Mouse (Mus musculus) MEL (cell line): ENCODE results near the gene Kcnt2. TPM values are rescaled to one million over a fixed set of nuclear protein-coding genes. Genes with fewer than 3 reads are reported as not detected.

Experiments used
- DNase-seq: peaks from one replicate; pipeline ENCODE4 v3.0.0; 2011; ENCODE audit warnings: low read depth, low spot score
- H3K27ac ChIP-seq: 2 replicates; pipeline ENCODE4 v1.5.1; 2012; ENCODE audit warnings: low read depth, mild to moderate bottlenecking, control low read depth, low read length, moderate library complexity; ENCODE audit not compliant: control insufficient read depth
- H3K27me3 ChIP-seq, 2 experiments: fragments of 150-350 bp in 1 of 2; sonication (generic) in 1 of 2; 2 replicates each; pipeline ENCODE4 v1.6.1; 2012; ENCODE audit warnings: low read length in 2 of 2, mild to moderate bottlenecking in 2 of 2, improper control_type of control experiment in 1 of 2, moderate library complexity in 1 of 2; ENCODE audit not compliant: insufficient read depth in 2 of 2, control insufficient read depth in 1 of 2
- H3K36me3 ChIP-seq, 2 experiments: 2 replicates each; pipeline ENCODE4 v1.6.1; 2012 to 2014; ENCODE audit warnings: low read length in 2 of 2, improper control_type of control experiment in 1 of 2, inconsistent platforms in 1 of 2, mild to moderate bottlenecking in 1 of 2; ENCODE audit not compliant: insufficient read depth in 2 of 2, control insufficient read depth in 1 of 2
- H3K4me1 ChIP-seq, 2 experiments: fragments of 150-350 bp in 1 of 2; sonication (generic) in 1 of 2; 2 replicates each; pipeline ENCODE4 v1.6.1; 2012; ENCODE audit warnings: low read length in 2 of 2, improper control_type of control experiment in 1 of 2, mild to moderate bottlenecking in 1 of 2; ENCODE audit not compliant: insufficient read depth in 2 of 2, control insufficient read depth in 1 of 2
- H3K4me3 ChIP-seq, 2 experiments: fragments of 150-350 bp in 1 of 2; sonication (generic) in 1 of 2; 2 replicates each; pipeline ENCODE4 v1.5.1; 2012; ENCODE audit warnings: low read depth in 2 of 2, low read length in 2 of 2, mild to moderate bottlenecking in 2 of 2, moderate library complexity in 2 of 2, control low read depth in 1 of 2, improper control_type of control experiment in 1 of 2; ENCODE audit not compliant: control insufficient read depth in 1 of 2, insufficient read depth in 1 of 2
- H3K79me2 ChIP-seq: 2 replicates; pipeline ENCODE4 v1.6.1; 2012; ENCODE audit warnings: mild to moderate bottlenecking, low read length, moderate library complexity; ENCODE audit not compliant: control insufficient read depth, poor library complexity, insufficient read depth
- H3K9ac ChIP-seq: 2 replicates; pipeline ENCODE4 v1.6.1; 2012; ENCODE audit warnings: low read depth, mild to moderate bottlenecking, control low read depth, low read length, moderate library complexity; ENCODE audit not compliant: control insufficient read depth, poor library complexity, severe bottlenecking
- H3K9me3 ChIP-seq: fragments of 150-350 bp; sonication (generic); replicated peaks from 2 replicates; pipeline ENCODE4 v1.6.1; 2012; ENCODE audit warnings: mild to moderate bottlenecking, low read length, improper control_type of control experiment, moderate library complexity; ENCODE audit not compliant: insufficient read depth
- BHLHE40 ChIP-seq: IDR thresholded peaks from 2 replicates; pipeline ENCODE4 v1.6.1; 2012; ENCODE audit warnings: low read depth, mild to moderate bottlenecking, inconsistent platforms, low read length, improper control_type of control experiment, borderline replicate concordance
- CHD1 ChIP-seq: IDR thresholded peaks from 2 replicates; pipeline ENCODE4 v1.6.1; 2012; ENCODE audit warnings: low read depth, mild to moderate bottlenecking, inconsistent platforms, low read length, improper control_type of control experiment
- CTCF ChIP-seq, 3 experiments: IDR thresholded peaks in 2 of 3; conservative IDR thresholded peaks in 1 of 3; 2 replicates each; pipeline ENCODE4 v1.5.1; 2011 to 2012; ENCODE audit warnings: low read length in 3 of 3, low read depth in 2 of 3, mild to moderate bottlenecking in 2 of 3, improper control_type of control experiment in 1 of 3, inconsistent platforms in 1 of 3, mixed read lengths in 1 of 3, moderate library complexity in 1 of 3; ENCODE audit not compliant: control insufficient read depth in 1 of 3, insufficient read depth in 1 of 3, poor library complexity in 1 of 3, severe bottlenecking in 1 of 3
- E2F4 ChIP-seq: IDR thresholded peaks from 2 replicates; pipeline ENCODE4 v1.6.1; 2011; ENCODE audit warnings: low read depth, low read length, improper control_type of control experiment, borderline replicate concordance
- ETS1 ChIP-seq: IDR thresholded peaks from 2 replicates; pipeline ENCODE4 v1.6.1; 2012; ENCODE audit warnings: low read depth, mild to moderate bottlenecking, inconsistent platforms, low read length, improper control_type of control experiment, moderate library complexity
- GABPA ChIP-seq: IDR thresholded peaks from 2 replicates; pipeline ENCODE4 v1.6.1; 2012; ENCODE audit warnings: low read depth, mild to moderate bottlenecking, inconsistent platforms, low read length, improper control_type of control experiment, moderate library complexity
- GATA1 ChIP-seq: IDR thresholded peaks from 2 replicates; pipeline ENCODE4 v1.6.1; 2011; ENCODE audit warnings: low read depth, low read length, improper control_type of control experiment
- KAT2A ChIP-seq: conservative IDR thresholded peaks from 2 replicates; pipeline ENCODE4 v1.6.1; 2012; ENCODE audit warnings: low read depth, low read length, improper control_type of control experiment, inconsistent platforms
- MAZ ChIP-seq: IDR thresholded peaks from 2 replicates; pipeline ENCODE4 v1.6.1; 2012; ENCODE audit warnings: low read depth, mild to moderate bottlenecking, inconsistent platforms, low read length, improper control_type of control experiment
- MXI1 ChIP-seq: IDR thresholded peaks from 2 replicates; pipeline ENCODE4 v1.6.1; 2011; ENCODE audit warnings: mild to moderate bottlenecking, low read depth, low read length, improper control_type of control experiment
- MYB ChIP-seq: IDR thresholded peaks from 2 replicates; pipeline ENCODE4 v1.6.1; 2011; ENCODE audit warnings: mild to moderate bottlenecking, low read depth, low read length, improper control_type of control experiment
- MYC ChIP-seq: IDR thresholded peaks from 2 replicates; pipeline ENCODE4 v1.6.1; 2011; ENCODE audit warnings: low read depth, mild to moderate bottlenecking, low read length, improper control_type of control experiment, moderate library complexity
- NELFE ChIP-seq: IDR thresholded peaks from 2 replicates; pipeline ENCODE4 v1.6.1; 2011; ENCODE audit warnings: low read depth, low read length, improper control_type of control experiment
- NRF1 ChIP-seq: IDR thresholded peaks from 2 replicates; pipeline ENCODE4 v1.6.1; 2014; ENCODE audit warnings: low read depth, mild to moderate bottlenecking, inconsistent platforms, low read length, improper control_type of control experiment, moderate library complexity; ENCODE audit not compliant: poor library complexity, insufficient read depth, severe bottlenecking
- POLR2A ChIP-seq, 2 experiments: IDR thresholded peaks; 2 replicates each; pipeline ENCODE4 v1.6.1; 2011 to 2012; ENCODE audit warnings: low read length in 2 of 2, mild to moderate bottlenecking in 2 of 2, control low read depth in 1 of 2, improper control_type of control experiment in 1 of 2, low read depth in 1 of 2, moderate library complexity in 1 of 2; ENCODE audit not compliant: control insufficient read depth in 1 of 2, insufficient read depth in 1 of 2, poor library complexity in 1 of 2
- RAD21 ChIP-seq: IDR thresholded peaks from 2 replicates; pipeline ENCODE4 v1.6.1; 2011; ENCODE audit warnings: mild to moderate bottlenecking, low read depth, low read length, improper control_type of control experiment
- RCOR1 ChIP-seq: IDR thresholded peaks from 2 replicates; pipeline ENCODE4 v1.6.1; 2012; ENCODE audit warnings: low read depth, mild to moderate bottlenecking, inconsistent platforms, low read length, improper control_type of control experiment
- USF2 ChIP-seq, 2 experiments: IDR thresholded peaks; 2 replicates each; pipeline ENCODE4 v1.6.1; 2011 to 2012; ENCODE audit warnings: improper control_type of control experiment in 2 of 2, low read length in 2 of 2, borderline replicate concordance in 1 of 2, inconsistent platforms in 1 of 2, low read depth in 1 of 2, mild to moderate bottlenecking in 1 of 2; ENCODE audit not compliant: insufficient read depth in 1 of 2
- ZKSCAN1 ChIP-seq: IDR thresholded peaks from 2 replicates; pipeline ENCODE4 v1.6.1; 2012; ENCODE audit warnings: low read depth, mild to moderate bottlenecking, inconsistent platforms, low read length, improper control_type of control experiment, moderate library complexity
- ZMIZ1 ChIP-seq: IDR thresholded peaks from 2 replicates; pipeline ENCODE4 v1.6.1; 2012; ENCODE audit warnings: low read depth, mild to moderate bottlenecking, inconsistent platforms, low read length, improper control_type of control experiment, moderate library complexity
- ZNF384 ChIP-seq: IDR thresholded peaks from 2 replicates; pipeline ENCODE4 v1.6.1; 2012; ENCODE audit warnings: low read depth, mild to moderate bottlenecking, inconsistent platforms, low read length, improper control_type of control experiment
- polyA plus RNA-seq, 2 experiments: library from polyadenylated mRNA; stranded (reverse) in 1 of 2; unstranded in 1 of 2; fragments of >175 nt in 1 of 2; fragments of >200 nt in 1 of 2; gene quantifications; 2 replicates each; pipeline versions ENCODE4 v1.2.1 to v1.2.4; 2012; ENCODE audit warnings: low replicate concordance in 2 of 2, low read depth in 1 of 2; ENCODE audit not compliant: insufficient read length in 2 of 2, insufficient read depth in 1 of 2, missing spikeins in 1 of 2
- total RNA-seq: library from RNA; depleted of rRNA; stranded (reverse); fragments of 300-350 nt; gene quantifications from 2 replicates; pipeline ENCODE4 v1.2.3, GENCODE M21; 2012

Gene Kcnt2
- total and polyA plus RNA-seq, 3 experiments: not detected

GRCm38 (mm10) chr1:140304244-140304643 is 58.3 kb downstream of the Kcnt2 start (continued):
- TF ChIP-seq ZKSCAN1 (no peak), GABPA (no peak), NELFE (no peak), ZNF384 (peak; percentile 93), NRF1 (no peak), ZMIZ1 (no peak), KAT2A (no peak; the same call in 1 of the 2 replicates), BHLHE40 (peak; percentile 37; the same call in 1 of the 2 replicates), MYC (0 out of 2 replicates have a peak, but pooled peaks have one; percentile 26), MAZ (no peak), E2F4 (no peak), CTCF (IDR thresholded peaks at IDR 0.05 in 2 of 3, conservative IDR thresholded peaks at IDR 0.05 in 1 of 3; ENCODE audit: control insufficient read depth in 1 of 3, insufficient read depth in 1 of 3, low read depth in 2 of 3, low read length in 3 of 3, poor library complexity in 1 of 3, severe bottlenecking in 1 of 3) (no peak)

GRCm38 (mm10) chr1:140305344-140305743 is 59.4 kb downstream of the Kcnt2 start:
- Histone ChIP-seq H3K4me1 (peaks cover 5 to 13% of the 10 kb centered on the region in 2 experiments), H3K9ac (no peak overlapping the region), H3K27ac (no peak overlapping the region), H3K36me3 (peaks cover 0 to 13% of the 10 kb centered on the region in 2 experiments; a peak in 2 of 4 replicates), H3K4me3 (no peak overlapping the region), H3K27me3 (no peaks in the 10 kb centered on the region), H3K79me2 (no peaks in the 10 kb centered on the region), H3K9me3 (no peaks in the 10 kb centered on the region)
- no peak for TF ChIP-seq ETS1
- TF ChIP-seq NRF1: no peak
- TF ChIP-seq CTCF (IDR thresholded peaks at IDR 0.05 in 2 of 3, conservative IDR thresholded peaks at IDR 0.05 in 1 of 3; ENCODE audit: control insufficient read depth in 1 of 3, insufficient read depth in 1 of 3, low read depth in 2 of 3, low read length in 3 of 3, poor library complexity in 1 of 3, severe bottlenecking in 1 of 3): no peak
- no peak for TF ChIP-seq MYB
- no peak for TF ChIP-seq USF2 (IDR thresholded peaks at IDR 0.05; ENCODE audit: borderline replicate concordance in 1 of 2, insufficient read depth in 1 of 2, low read depth in 1 of 2, low read length in 2 of 2)
- TF ChIP-seq POLR2A (IDR thresholded peaks at IDR 0.05; ENCODE audit: control insufficient read depth in 1 of 2, insufficient read depth in 1 of 2, low read depth in 1 of 2, low read length in 2 of 2, poor library complexity in 1 of 2): no peak
- TF ChIP-seq CHD1: no peak
- TF ChIP-seq GATA1: no peak
- TF ChIP-seq GABPA: no peak
- TF ChIP-seq MAZ: no peak
- no peak for TF ChIP-seq RAD21
- no peak for TF ChIP-seq RCOR1
- no peak for TF ChIP-seq MXI1
- DNase-seq: no peak
